In genomic region chr7:82371411-82371810, GRCm38 (mm10) we compare ENCODE assay signal across 11 mouse cellular contexts. TPM values are rescaled to one million over a fixed set of nuclear protein-coding genes. Genes with fewer than 3 reads are reported as not detected.
DNase-seq lines count a peak whose midpoint lies in the region; ATAC-seq and TF ChIP-seq lines count a peak whose summit lies in the region.
"Had no signal": no experiment of that assay in that cellular context is flagged by ENCODE, and none has a peak within 500 bp of the region (broad histone marks: within the 10 kb centered on the region; RNA-seq: fewer than 3 reads in every experiment).

No protein-coding gene starts in this region.

- no peaks in the 10 kb centered on the region for H3K9me3 ChIP-seq in intestine, embryonic 14.5 days (ENCODE audit: control insufficient read depth, low read length)
- H3K9me3 ChIP-seq in intestine, postnatal 0 days (ENCODE audit: control insufficient read depth), result no peaks in the 10 kb centered on the region
- H3K9me3 ChIP-seq: embryonic facial prominence, embryonic 12.5 days; limb, embryonic 13.5 days had no signal

- WGBS in intestine, embryonic 14.5 days, result 72% methylated on average over 3 of the region's 3 CpGs
- 54% methylated on average over 3 of the region's 3 CpGs for WGBS in intestine, postnatal 0 days

- H3K4me2 ChIP-seq in intestine, embryonic 14.5 days (ENCODE audit: low read length), result no peak overlapping the region
- H3K4me2 ChIP-seq in intestine, postnatal 0 days (replicated peaks; ENCODE audit: low read depth), result no peak overlapping the region
- H3K4me2 ChIP-seq: embryonic facial prominence, embryonic 12.5 days; limb, embryonic 13.5 days had no signal

- H3K27ac ChIP-seq in intestine, embryonic 14.5 days (ENCODE audit: low read depth), result no peak overlapping the region
- H3K27ac ChIP-seq in intestine, postnatal 0 days (ENCODE audit: low read depth, low read length), result no peak overlapping the region
- H3K27ac ChIP-seq: embryonic facial prominence, embryonic 12.5 days; limb, embryonic 13.5 days had no signal

- H3K4me3 ChIP-seq in intestine, embryonic 14.5 days (ENCODE audit: low read depth, low read length), result no peak overlapping the region
- no peak overlapping the region for H3K4me3 ChIP-seq in intestine, postnatal 0 days (ENCODE audit: low read depth, low read length)
- H3K4me3 ChIP-seq: embryonic facial prominence, embryonic 12.5 days; limb, embryonic 13.5 days had no signal

- no peaks in the 10 kb centered on the region for H3K36me3 ChIP-seq in intestine, embryonic 14.5 days (ENCODE audit: control insufficient read depth, insufficient read depth, low read length)
- no peaks in the 10 kb centered on the region for H3K36me3 ChIP-seq in intestine, postnatal 0 days (ENCODE audit: control insufficient read depth, insufficient read depth)
- H3K36me3 ChIP-seq: embryonic facial prominence, embryonic 12.5 days; limb, embryonic 13.5 days had no signal

- 0 out of 2 replicates have a peak, but pooled peaks cover 3% of the 10 kb centered on the region for H3K4me1 ChIP-seq in intestine, embryonic 14.5 days (replicated peaks; ENCODE audit: control insufficient read depth, insufficient read depth, low read length)
- no peaks in the 10 kb centered on the region for H3K4me1 ChIP-seq in intestine, postnatal 0 days (replicated peaks; ENCODE audit: control insufficient read depth, insufficient read depth, low read length)

- peak; percentile 34 for DNase-seq in intestine, embryonic 14.5 days (ENCODE audit: low spot score)
- DNase-seq in urinary bladder, postnatal 25 days (ENCODE audit: low spot score), result peak; percentile 52
- no peak for DNase-seq in urinary bladder, postnatal 10 days (ENCODE audit: low spot score)
- DNase-seq in heart, postnatal 36 days, result peak; percentile 60 to 68
- DNase-seq in urinary bladder, postnatal 4 days (ENCODE audit: low spot score in 2 of 2), result peak; percentile 51 to 68
- no peak for DNase-seq in spleen, postnatal 10 days (ENCODE audit: low spot score in 2 of 2)
- DNase-seq in T-cell, adult 2 months (ENCODE audit: low spot score), result no peak
- DNase-seq: spleen, adult 18-20 months had no signal

- H3K9ac ChIP-seq in intestine, embryonic 14.5 days (ENCODE audit: low read length), result no peak overlapping the region
- no peak overlapping the region for H3K9ac ChIP-seq in intestine, postnatal 0 days (ENCODE audit: low read depth, low read length)
- H3K9ac ChIP-seq: embryonic facial prominence, embryonic 12.5 days; limb, embryonic 13.5 days had no signal

- no peaks in the 10 kb centered on the region for H3K27me3 ChIP-seq in intestine, embryonic 14.5 days (replicated peaks; ENCODE audit: control insufficient read depth, insufficient read depth, low read length)
- H3K27me3 ChIP-seq in intestine, postnatal 0 days (replicated peaks; ENCODE audit: control insufficient read depth, insufficient read depth, low read length), result no peaks in the 10 kb centered on the region
- H3K27me3 ChIP-seq: embryonic facial prominence, embryonic 12.5 days; limb, embryonic 13.5 days had no signal

- intact Hi-C loops in heart, postnatal 36 days (cut with DNase I), result no loop called here

- TF ChIP-seq CTCF in intestine, postnatal 0 days (IDR thresholded peaks at IDR 0.05; ENCODE audit: low read depth), result no peak

- no peak for ATAC-seq in intestine, embryonic 14.5 days (replicated peaks; ENCODE audit: low FRiP score, low TSS enrichment, low read depth)
- no peak for ATAC-seq in intestine, postnatal 0 days

RNA-seq across cellular contexts. Expression of gene Adamtsl3, which starts 35.9 kb away (rescaled TPM):
- polyA plus RNA-seq in intestine, embryonic 14.5 days (2014; fragmentation: Nextera tagmentation; extraction: Ambion mirVana), result 0.41 and 0.56 TPM in 2 replicates
- 0.96 and 1.3 TPM in 2 replicates for polyA plus RNA-seq in intestine, postnatal 0 days (2015; fragmentation: Nextera tagmentation; extraction: Ambion mirVana)
- total RNA-seq in heart, postnatal 36 days (2021), result 1 to 10 TPM; 5.5 to 6.5 TPM

Comparison
In these comparisons a context has a peak if more than half of its experiments do, and no peak if none do; other contexts are left out.
1. DNase-seq: peak in intestine, embryonic 14.5 days (single experiment), urinary bladder, postnatal 25 days (single experiment), heart, postnatal 36 days (2 of 2) and urinary bladder, postnatal 4 days (2 of 2); none in urinary bladder, postnatal 10 days (single experiment), spleen, postnatal 10 days (0 of 2) and T-cell, adult 2 months (single experiment).